Mouse (Mus musculus) hindbrain, embryonic 10.5 days (tissue): ENCODE data around the gene Itm2b. TPM values are rescaled to one million over a fixed set of nuclear protein-coding genes. Genes with fewer than 3 reads are reported as not detected.

Experiments
- DNase-seq: peaks from one replicate; pipeline ENCODE4 v3.0.0-alpha.2; 2017; ENCODE audit warnings: low spot score
- H3K27ac ChIP-seq: fragments of 300-500 bp; sonication (generic); 2 replicates; pipeline ENCODE4 v1.5.1; 2016; ENCODE audit warnings: mild to moderate bottlenecking, moderate library complexity
- H3K27me3 ChIP-seq: fragments of 300-500 bp; sonication (generic); 2 replicates; pipeline ENCODE4 v1.6.1; 2016; ENCODE audit warnings: mild to moderate bottlenecking; ENCODE audit not compliant: poor library complexity, insufficient read depth, severe bottlenecking
- H3K36me3 ChIP-seq: fragments of 300-500 bp; sonication (generic); 2 replicates; pipeline ENCODE4 v1.6.1; 2016; ENCODE audit warnings: mild to moderate bottlenecking, moderate library complexity
- H3K4me1 ChIP-seq: fragments of 300-500 bp; sonication (generic); replicated peaks from 2 replicates; pipeline ENCODE4 v1.6.1; 2016; ENCODE audit warnings: mild to moderate bottlenecking
- H3K4me3 ChIP-seq: fragments of 300-500 bp; sonication (generic); 2 replicates; pipeline ENCODE4 v1.5.1; 2016; ENCODE audit warnings: mild to moderate bottlenecking, moderate library complexity
- H3K9me3 ChIP-seq: fragments of 300-500 bp; sonication (generic); 2 replicates; pipeline ENCODE4 v1.6.1; 2016; ENCODE audit warnings: mild to moderate bottlenecking, moderate library complexity
- WGBS: fragments of 180-500 bp; shearing (Covaris S2); methylation state at CpG from one replicate; pipeline ENCODE4 v1.1.7; 2016; 5-methylcytosine and 5-hydroxymethylcytosine counted together
- polyA plus RNA-seq: library from polyadenylated mRNA; unstranded; fragments of >200 nt; fragmentation: Nextera tagmentation; extraction: Ambion mirVana; gene quantifications from 2 replicates; pipeline ENCODE4 v1.2.1, GENCODE M21; 2016

Gene Itm2b
- polyA plus RNA-seq, 1 experiment from 2014 or later: 310 TPM

GRCm38 (mm10) chr14:73410083-73410482 is 25.0 kb upstream of the Itm2b start:
- no peak overlapping the region for H3K27ac ChIP-seq
- no peaks in the 10 kb centered on the region for H3K9me3 ChIP-seq
- H3K36me3 ChIP-seq: no peaks in the 10 kb centered on the region
- no peak for DNase-seq
- no peak overlapping the region for H3K4me3 ChIP-seq
- no peaks in the 10 kb centered on the region for H3K4me1 ChIP-seq
- 93% methylated on average over 3 of the region's 3 CpGs for WGBS
- H3K27me3 ChIP-seq: no peaks in the 10 kb centered on the region

GRCm38 (mm10) chr14:73408223-73408845 is 23.2 kb upstream of the Itm2b start:
- no peaks in the 10 kb centered on the region for H3K27me3 ChIP-seq
- no peak overlapping the region for H3K4me3 ChIP-seq
- no peaks in the 10 kb centered on the region for H3K4me1 ChIP-seq
- H3K27ac ChIP-seq: no peak overlapping the region
- H3K9me3 ChIP-seq: no peaks in the 10 kb centered on the region
- WGBS: 78% methylated on average over 4 of the region's 4 CpGs
- no peaks in the 10 kb centered on the region for H3K36me3 ChIP-seq
- DNase-seq: no peak

- Histone ChIP-seq H3K36me3 (no peaks in the 10 kb centered on the region), H3K4me3 (no peak overlapping the region), H3K27ac (no peak overlapping the region), H3K27me3 (no peaks in the 10 kb centered on the region), H3K4me1 (peaks cover 7% of the 10 kb centered on the region), H3K9me3 (no peaks in the 10 kb centered on the region)
- no peak for DNase-seq
- WGBS: 69% methylated on average over 3 of the region's 3 CpGs
Measured at GRCm38 (mm10) chr14:73404016-73404415, 18.9 kb upstream of the Itm2b start.

GRCm38 (mm10) chr14:73403351-73403750 is 18.3 kb upstream of the Itm2b start:
- 78% methylated on average over 5 of the region's 5 CpGs for WGBS
- H3K4me1 ChIP-seq: peaks cover 7% of the 10 kb centered on the region
- no peaks in the 10 kb centered on the region for H3K36me3 ChIP-seq
- no peaks in the 10 kb centered on the region for H3K9me3 ChIP-seq
- H3K27ac ChIP-seq: no peak overlapping the region
- no peaks in the 10 kb centered on the region for H3K27me3 ChIP-seq
- no peak for DNase-seq
- H3K4me3 ChIP-seq: no peak overlapping the region

- no peak overlapping the region for H3K27ac ChIP-seq
- no peaks in the 10 kb centered on the region for H3K27me3 ChIP-seq
- peaks cover 7% of the 10 kb centered on the region for H3K4me1 ChIP-seq
- H3K36me3 ChIP-seq: no peaks in the 10 kb centered on the region
- 85% methylated on average over 11 of the region's 11 CpGs for WGBS
- H3K9me3 ChIP-seq: no peaks in the 10 kb centered on the region
- no peak for DNase-seq
- no peak overlapping the region for H3K4me3 ChIP-seq
Measured at GRCm38 (mm10) chr14:73402296-73403035, 17.4 kb upstream of the Itm2b start.

GRCm38 (mm10) chr14:73401408-73401807 is 16.3 kb upstream of the Itm2b start:
- H3K27ac ChIP-seq: no peak overlapping the region
- H3K4me1 ChIP-seq: peaks cover 7% of the 10 kb centered on the region
- no peaks in the 10 kb centered on the region for H3K27me3 ChIP-seq
- no peaks in the 10 kb centered on the region for H3K9me3 ChIP-seq
- WGBS: 83% methylated on average over 3 of the region's 3 CpGs
- H3K4me3 ChIP-seq: no peak overlapping the region
- no peaks in the 10 kb centered on the region for H3K36me3 ChIP-seq
- DNase-seq: no peak

GRCm38 (mm10) chr14:73399866-73400618 is 15.0 kb upstream of the Itm2b start:
- H3K36me3 ChIP-seq: no peaks in the 10 kb centered on the region
- 24% methylated on average over 15 of the region's 15 CpGs for WGBS
- H3K4me1 ChIP-seq: peaks cover 7% of the 10 kb centered on the region
- 0 out of 2 replicates have a peak overlapping the region, but pooled peaks have one; percentile 13 for H3K4me3 ChIP-seq
- no peaks in the 10 kb centered on the region for H3K9me3 ChIP-seq
- DNase-seq: peak; percentile 16
- H3K27ac ChIP-seq: peak overlapping the region; percentile 82
- no peaks in the 10 kb centered on the region for H3K27me3 ChIP-seq

- Histone ChIP-seq H3K27me3 (no peaks in the 10 kb centered on the region), H3K36me3 (no peaks in the 10 kb centered on the region), H3K9me3 (no peaks in the 10 kb centered on the region), H3K4me3 (no peak overlapping the region), H3K27ac (no peak overlapping the region), H3K4me1 (peaks cover 7% of the 10 kb centered on the region)
- WGBS: 69% methylated on average over 8 of the region's 8 CpGs
- no peak for DNase-seq
Measured at GRCm38 (mm10) chr14:73398367-73398996, 13.4 kb upstream of the Itm2b start.

- no peaks in the 10 kb centered on the region for H3K36me3 ChIP-seq
- 45% methylated on average over 5 of the region's 5 CpGs for WGBS
Measured at GRCm38 (mm10) chr14:73395750-73396149, 10.7 kb upstream of the Itm2b start.

GRCm38 (mm10) chr14:73394263-73395006 is 9.3 kb upstream of the Itm2b start:
- no peak for DNase-seq
- 85% methylated on average over 5 of the region's 5 CpGs for WGBS

More at GRCm38 (mm10) chr14:73395750-73396149, 10.7 kb upstream of the Itm2b start:
- no peak overlapping the region for H3K27ac ChIP-seq
- no peaks in the 10 kb centered on the region for H3K9me3 ChIP-seq
- H3K4me3 ChIP-seq: no peak overlapping the region
- H3K27me3 ChIP-seq: no peaks in the 10 kb centered on the region
- H3K4me1 ChIP-seq: peaks cover 7% of the 10 kb centered on the region
- no peak for DNase-seq

GRCm38 (mm10) chr14:73391457-73391856 is 6.4 kb upstream of the Itm2b start:
- DNase-seq: no peak
- WGBS: 100% methylated on average over 1 of the region's 1 CpGs
- Histone ChIP-seq H3K27ac (no peak overlapping the region), H3K4me3 (no peak overlapping the region), H3K36me3 (no peaks in the 10 kb centered on the region), H3K9me3 (no peaks in the 10 kb centered on the region), H3K27me3 (no peaks in the 10 kb centered on the region), H3K4me1 (peaks cover 3% of the 10 kb centered on the region; the same call in 1 of the 2 replicates)

More at GRCm38 (mm10) chr14:73394263-73395006, 9.3 kb upstream of the Itm2b start:
- no peaks in the 10 kb centered on the region for H3K36me3 ChIP-seq
- H3K9me3 ChIP-seq: no peaks in the 10 kb centered on the region
- H3K4me1 ChIP-seq: no peaks in the 10 kb centered on the region; the same call in 1 of the 2 replicates
- no peaks in the 10 kb centered on the region for H3K27me3 ChIP-seq
- no peak overlapping the region for H3K4me3 ChIP-seq
- no peak overlapping the region for H3K27ac ChIP-seq

GRCm38 (mm10) chr14:73390196-73390595 is 5.1 kb upstream of the Itm2b start:
- no peaks in the 10 kb centered on the region for H3K36me3 ChIP-seq
- peaks cover 7% of the 10 kb centered on the region; the same call in 1 of the 2 replicates for H3K4me1 ChIP-seq
- H3K27me3 ChIP-seq: no peaks in the 10 kb centered on the region
- no peak overlapping the region for H3K4me3 ChIP-seq
- no peaks in the 10 kb centered on the region for H3K9me3 ChIP-seq
- no peak overlapping the region for H3K27ac ChIP-seq
- WGBS: 95% methylated on average over 2 of the region's 2 CpGs
- no peak for DNase-seq
